Mouse (Mus musculus) MEL (cell line): ENCODE results near the gene Ccar1. TPM values are rescaled to one million over a fixed set of nuclear protein-coding genes. Genes with fewer than 3 reads are reported as not detected.
A peak's percentile ranks its signal among the peaks of the same experiment; 100 is the strongest.

Experiments used
- DNase-seq: peaks from one replicate; pipeline ENCODE4 v3.0.0; 2011; ENCODE audit warnings: low read depth, low spot score
- H3K27ac ChIP-seq: 2 replicates; pipeline ENCODE4 v1.5.1; 2012; ENCODE audit warnings: low read depth, mild to moderate bottlenecking, control low read depth, low read length, moderate library complexity; ENCODE audit not compliant: control insufficient read depth
- H3K27me3 ChIP-seq, 2 experiments: fragments of 150-350 bp in 1 of 2; sonication (generic) in 1 of 2; 2 replicates each; pipeline ENCODE4 v1.6.1; 2012; ENCODE audit warnings: low read length in 2 of 2, mild to moderate bottlenecking in 2 of 2, improper control_type of control experiment in 1 of 2, moderate library complexity in 1 of 2; ENCODE audit not compliant: insufficient read depth in 2 of 2, control insufficient read depth in 1 of 2
- H3K36me3 ChIP-seq, 2 experiments: 2 replicates each; pipeline ENCODE4 v1.6.1; 2012 to 2014; ENCODE audit warnings: low read length in 2 of 2, improper control_type of control experiment in 1 of 2, inconsistent platforms in 1 of 2, mild to moderate bottlenecking in 1 of 2; ENCODE audit not compliant: insufficient read depth in 2 of 2, control insufficient read depth in 1 of 2
- H3K4me1 ChIP-seq, 2 experiments: fragments of 150-350 bp in 1 of 2; sonication (generic) in 1 of 2; 2 replicates each; pipeline ENCODE4 v1.6.1; 2012; ENCODE audit warnings: low read length in 2 of 2, improper control_type of control experiment in 1 of 2, mild to moderate bottlenecking in 1 of 2; ENCODE audit not compliant: insufficient read depth in 2 of 2, control insufficient read depth in 1 of 2
- H3K4me3 ChIP-seq, 2 experiments: fragments of 150-350 bp in 1 of 2; sonication (generic) in 1 of 2; 2 replicates each; pipeline ENCODE4 v1.5.1; 2012; ENCODE audit warnings: low read depth in 2 of 2, low read length in 2 of 2, mild to moderate bottlenecking in 2 of 2, moderate library complexity in 2 of 2, control low read depth in 1 of 2, improper control_type of control experiment in 1 of 2; ENCODE audit not compliant: control insufficient read depth in 1 of 2, insufficient read depth in 1 of 2
- H3K79me2 ChIP-seq: 2 replicates; pipeline ENCODE4 v1.6.1; 2012; ENCODE audit warnings: mild to moderate bottlenecking, low read length, moderate library complexity; ENCODE audit not compliant: control insufficient read depth, poor library complexity, insufficient read depth
- H3K9ac ChIP-seq: 2 replicates; pipeline ENCODE4 v1.6.1; 2012; ENCODE audit warnings: low read depth, mild to moderate bottlenecking, control low read depth, low read length, moderate library complexity; ENCODE audit not compliant: control insufficient read depth, poor library complexity, severe bottlenecking
- H3K9me3 ChIP-seq: fragments of 150-350 bp; sonication (generic); replicated peaks from 2 replicates; pipeline ENCODE4 v1.6.1; 2012; ENCODE audit warnings: mild to moderate bottlenecking, low read length, improper control_type of control experiment, moderate library complexity; ENCODE audit not compliant: insufficient read depth
- CHD1 ChIP-seq: IDR thresholded peaks from 2 replicates; pipeline ENCODE4 v1.6.1; 2012; ENCODE audit warnings: low read depth, mild to moderate bottlenecking, inconsistent platforms, low read length, improper control_type of control experiment
- CHD2 ChIP-seq: IDR thresholded peaks from 2 replicates; pipeline ENCODE4 v1.6.1; 2011; ENCODE audit warnings: low read length, improper control_type of control experiment
- CTCF ChIP-seq, 3 experiments: IDR thresholded peaks in 2 of 3; conservative IDR thresholded peaks in 1 of 3; 2 replicates each; pipeline ENCODE4 v1.5.1; 2011 to 2012; ENCODE audit warnings: low read length in 3 of 3, low read depth in 2 of 3, mild to moderate bottlenecking in 2 of 3, improper control_type of control experiment in 1 of 3, inconsistent platforms in 1 of 3, mixed read lengths in 1 of 3, moderate library complexity in 1 of 3; ENCODE audit not compliant: control insufficient read depth in 1 of 3, insufficient read depth in 1 of 3, poor library complexity in 1 of 3, severe bottlenecking in 1 of 3
- E2F4 ChIP-seq: IDR thresholded peaks from 2 replicates; pipeline ENCODE4 v1.6.1; 2011; ENCODE audit warnings: low read depth, low read length, improper control_type of control experiment, borderline replicate concordance
- ELF1 ChIP-seq: IDR thresholded peaks from 2 replicates; pipeline ENCODE4 v1.6.1; 2014; ENCODE audit warnings: low read depth, mild to moderate bottlenecking, inconsistent platforms, low read length, improper control_type of control experiment, moderate library complexity
- EP300 ChIP-seq, 2 experiments: IDR thresholded peaks; 2 replicates each; pipeline ENCODE4 v1.6.1; 2011; ENCODE audit warnings: improper control_type of control experiment in 2 of 2, low read length in 2 of 2, low read depth in 1 of 2, mild to moderate bottlenecking in 1 of 2
- ETS1 ChIP-seq: IDR thresholded peaks from 2 replicates; pipeline ENCODE4 v1.6.1; 2012; ENCODE audit warnings: low read depth, mild to moderate bottlenecking, inconsistent platforms, low read length, improper control_type of control experiment, moderate library complexity
- GABPA ChIP-seq: IDR thresholded peaks from 2 replicates; pipeline ENCODE4 v1.6.1; 2012; ENCODE audit warnings: low read depth, mild to moderate bottlenecking, inconsistent platforms, low read length, improper control_type of control experiment, moderate library complexity
- GATA1 ChIP-seq: IDR thresholded peaks from 2 replicates; pipeline ENCODE4 v1.6.1; 2011; ENCODE audit warnings: low read depth, low read length, improper control_type of control experiment
- HCFC1 ChIP-seq: IDR thresholded peaks from 2 replicates; pipeline ENCODE4 v1.6.1; 2012; ENCODE audit warnings: low read depth, mild to moderate bottlenecking, inconsistent platforms, low read length, improper control_type of control experiment, moderate library complexity
- JUND ChIP-seq: IDR thresholded peaks from 2 replicates; pipeline ENCODE4 v1.6.1; 2011; ENCODE audit warnings: low read depth, mild to moderate bottlenecking, improper control_type of control experiment, low read length
- KAT2A ChIP-seq: conservative IDR thresholded peaks from 2 replicates; pipeline ENCODE4 v1.6.1; 2012; ENCODE audit warnings: low read depth, low read length, improper control_type of control experiment, inconsistent platforms
- MAFK ChIP-seq: IDR thresholded peaks from 2 replicates; pipeline ENCODE4 v1.6.1; 2011; ENCODE audit warnings: low read depth, mild to moderate bottlenecking, low read length, improper control_type of control experiment, borderline replicate concordance
- MAX ChIP-seq: IDR thresholded peaks from 2 replicates; pipeline ENCODE4 v1.6.1; 2011; ENCODE audit warnings: low read length, improper control_type of control experiment
- MAZ ChIP-seq: IDR thresholded peaks from 2 replicates; pipeline ENCODE4 v1.6.1; 2012; ENCODE audit warnings: low read depth, mild to moderate bottlenecking, inconsistent platforms, low read length, improper control_type of control experiment
- MEF2A ChIP-seq: IDR thresholded peaks from 2 replicates; pipeline ENCODE4 v1.6.1; 2014; ENCODE audit warnings: low read depth, mild to moderate bottlenecking, inconsistent platforms, low read length, improper control_type of control experiment; ENCODE audit not compliant: poor library complexity, insufficient replicate concordance, severe bottlenecking; ENCODE audit errors: extremely low read depth
- MXI1 ChIP-seq: IDR thresholded peaks from 2 replicates; pipeline ENCODE4 v1.6.1; 2011; ENCODE audit warnings: mild to moderate bottlenecking, low read depth, low read length, improper control_type of control experiment
- MYB ChIP-seq: IDR thresholded peaks from 2 replicates; pipeline ENCODE4 v1.6.1; 2011; ENCODE audit warnings: mild to moderate bottlenecking, low read depth, low read length, improper control_type of control experiment
- MYC ChIP-seq: IDR thresholded peaks from 2 replicates; pipeline ENCODE4 v1.6.1; 2011; ENCODE audit warnings: low read depth, mild to moderate bottlenecking, low read length, improper control_type of control experiment, moderate library complexity
- NELFE ChIP-seq: IDR thresholded peaks from 2 replicates; pipeline ENCODE4 v1.6.1; 2011; ENCODE audit warnings: low read depth, low read length, improper control_type of control experiment
- POLR2A ChIP-seq, 2 experiments: IDR thresholded peaks; 2 replicates each; pipeline ENCODE4 v1.6.1; 2011 to 2012; ENCODE audit warnings: low read length in 2 of 2, mild to moderate bottlenecking in 2 of 2, control low read depth in 1 of 2, improper control_type of control experiment in 1 of 2, low read depth in 1 of 2, moderate library complexity in 1 of 2; ENCODE audit not compliant: control insufficient read depth in 1 of 2, insufficient read depth in 1 of 2, poor library complexity in 1 of 2
- POLR2AphosphoS2 ChIP-seq: IDR thresholded peaks from 2 replicates; pipeline ENCODE4 v1.6.1; 2011; ENCODE audit warnings: low read length, improper control_type of control experiment
- POLR2AphosphoS5 ChIP-seq: IDR thresholded peaks from 2 replicates; pipeline ENCODE4 v1.6.1; 2012; ENCODE audit warnings: low read depth, borderline replicate concordance, mild to moderate bottlenecking, inconsistent platforms, low read length, moderate library complexity, mixed read lengths
- RAD21 ChIP-seq: IDR thresholded peaks from 2 replicates; pipeline ENCODE4 v1.6.1; 2011; ENCODE audit warnings: mild to moderate bottlenecking, low read depth, low read length, improper control_type of control experiment
- RCOR1 ChIP-seq: IDR thresholded peaks from 2 replicates; pipeline ENCODE4 v1.6.1; 2012; ENCODE audit warnings: low read depth, mild to moderate bottlenecking, inconsistent platforms, low read length, improper control_type of control experiment
- SIN3A ChIP-seq: IDR thresholded peaks from 2 replicates; pipeline ENCODE4 v1.6.1; 2012; ENCODE audit warnings: low read length, improper control_type of control experiment, inconsistent platforms
- SMC3 ChIP-seq: IDR thresholded peaks from 2 replicates; pipeline ENCODE4 v1.6.1; 2011; ENCODE audit warnings: low read depth, low read length, improper control_type of control experiment
- TAL1 ChIP-seq: IDR thresholded peaks from 2 replicates; pipeline ENCODE4 v1.6.1; 2012; ENCODE audit warnings: mild to moderate bottlenecking, inconsistent platforms, low read length, moderate library complexity, mixed read lengths
- TBP ChIP-seq: IDR thresholded peaks from 2 replicates; pipeline ENCODE4 v1.8.0; 2011; ENCODE audit warnings: low read depth, low read length, improper control_type of control experiment
- TCF12 ChIP-seq: IDR thresholded peaks from 2 replicates; pipeline ENCODE4 v1.6.1; 2014; ENCODE audit warnings: low read depth, mild to moderate bottlenecking, inconsistent platforms, low read length, improper control_type of control experiment, moderate library complexity
- UBTF ChIP-seq: IDR thresholded peaks from 2 replicates; pipeline ENCODE4 v1.6.1; 2012; ENCODE audit warnings: low read depth, mild to moderate bottlenecking, inconsistent platforms, low read length, improper control_type of control experiment, moderate library complexity, borderline replicate concordance; ENCODE audit not compliant: insufficient read depth
- USF1 ChIP-seq: IDR thresholded peaks from 2 replicates; pipeline ENCODE4 v1.6.1; 2014; ENCODE audit warnings: low read depth, mild to moderate bottlenecking, inconsistent platforms, low read length, improper control_type of control experiment, moderate library complexity
- ZKSCAN1 ChIP-seq: IDR thresholded peaks from 2 replicates; pipeline ENCODE4 v1.6.1; 2012; ENCODE audit warnings: low read depth, mild to moderate bottlenecking, inconsistent platforms, low read length, improper control_type of control experiment, moderate library complexity
- ZMIZ1 ChIP-seq: IDR thresholded peaks from 2 replicates; pipeline ENCODE4 v1.6.1; 2012; ENCODE audit warnings: low read depth, mild to moderate bottlenecking, inconsistent platforms, low read length, improper control_type of control experiment, moderate library complexity
- ZNF384 ChIP-seq: IDR thresholded peaks from 2 replicates; pipeline ENCODE4 v1.6.1; 2012; ENCODE audit warnings: low read depth, mild to moderate bottlenecking, inconsistent platforms, low read length, improper control_type of control experiment
- polyA plus RNA-seq, 2 experiments: library from polyadenylated mRNA; stranded (reverse) in 1 of 2; unstranded in 1 of 2; fragments of >175 nt in 1 of 2; fragments of >200 nt in 1 of 2; gene quantifications; 2 replicates each; pipeline versions ENCODE4 v1.2.1 to v1.2.4; 2012; ENCODE audit warnings: low replicate concordance in 2 of 2, low read depth in 1 of 2; ENCODE audit not compliant: insufficient read length in 2 of 2, insufficient read depth in 1 of 2, missing spikeins in 1 of 2
- total RNA-seq: library from RNA; depleted of rRNA; stranded (reverse); fragments of 300-350 nt; gene quantifications from 2 replicates; pipeline ENCODE4 v1.2.3, GENCODE M21; 2012; rRNA removed

Gene Ccar1
- total RNA-seq (41.5 and 46.4 TPM in 2 replicates), polyA plus RNA-seq (10 to 100 TPM; 65.4 to 66.8 TPM)

- Histone ChIP-seq H3K36me3 (peaks cover 19 to 37% of the 10 kb centered on the region in 2 experiments), H3K9ac (peak within 1 kb of the TSS; percentile 84), H3K9me3 (no peaks in the 10 kb centered on the region), H3K27me3 (no peaks in the 10 kb centered on the region), H3K79me2 (peaks cover 28% of the 10 kb centered on the region), H3K27ac (peak within 1 kb of the TSS; percentile 86), H3K4me1 (peaks cover 4 to 18% of the 10 kb centered on the region in 2 experiments; a peak in 2 of 4 replicates), H3K4me3 (peak within 1 kb of the TSS; percentile 84 to 91)
- peak; percentile 98 for DNase-seq
- TF ChIP-seq ZMIZ1 (peak; percentile 76), MYB (no peak), TCF12 (peak; percentile 31), E2F4 (no peak), CHD2 (no peak), JUND (no peak), MAZ (no peak; the same call in 1 of the 2 replicates), POLR2A (IDR thresholded peaks at IDR 0.05; ENCODE audit: control insufficient read depth in 1 of 2, insufficient read depth in 1 of 2, low read depth in 1 of 2, low read length in 2 of 2, poor library complexity in 1 of 2) (peak; percentile 38 to 84; a peak in 3 of 4 replicates), GABPA (no peak), SMC3 (no peak), ZKSCAN1 (no peak), ELF1 (no peak; the same call in none of the 2 replicates), GATA1 (peak; percentile 3; the same call in 1 of the 2 replicates), RAD21 (no peak), MYC (peak; percentile 86), NELFE (peak; percentile 89), USF1 (peak; percentile 97), MAX (peak; percentile 98), SIN3A (peak; percentile 73), ZNF384 (no peak), MEF2A (no peak), RCOR1 (peak; percentile 36; the same call in 1 of the 2 replicates), UBTF (no peak), HCFC1 (peak; percentile 73; the same call in 1 of the 2 replicates), KAT2A (no peak), POLR2AphosphoS5 (no peak), EP300 (IDR thresholded peaks at IDR 0.05; ENCODE audit: low read depth in 1 of 2, low read length in 2 of 2) (peak in 1 of 2 experiments; percentile 24; a peak in 2 of 4 replicates), TBP (peak; percentile 98), CHD1 (no peak), POLR2AphosphoS2 (peak; percentile 87), MXI1 (peak; percentile 60), CTCF (IDR thresholded peaks at IDR 0.05 in 2 of 3, conservative IDR thresholded peaks at IDR 0.05 in 1 of 3; ENCODE audit: control insufficient read depth in 1 of 3, insufficient read depth in 1 of 3, low read depth in 2 of 3, low read length in 3 of 3, poor library complexity in 1 of 3, severe bottlenecking in 1 of 3) (no peak), ETS1 (0 out of 2 replicates have a peak, but pooled peaks have one; percentile 32), MAFK (peak; percentile 69; the same call in 1 of the 2 replicates), TAL1 (no peak)
These were observed at the start of gene Ccar1 for GRCm38 (mm10) chr10:62792177-62793090. Ccar1 (minus strand) TSS chr10:62792286.
